Mouse (Mus musculus): ENCODE results near the gene Snx30. TPM values are rescaled to one million over a fixed set of nuclear protein-coding genes. Genes with fewer than 3 reads are reported as not detected.

Snx30 gene
- total RNA-seq (2023) = 10 to 100 TPM; 38.0 to 48.5 TPM

DNA sequence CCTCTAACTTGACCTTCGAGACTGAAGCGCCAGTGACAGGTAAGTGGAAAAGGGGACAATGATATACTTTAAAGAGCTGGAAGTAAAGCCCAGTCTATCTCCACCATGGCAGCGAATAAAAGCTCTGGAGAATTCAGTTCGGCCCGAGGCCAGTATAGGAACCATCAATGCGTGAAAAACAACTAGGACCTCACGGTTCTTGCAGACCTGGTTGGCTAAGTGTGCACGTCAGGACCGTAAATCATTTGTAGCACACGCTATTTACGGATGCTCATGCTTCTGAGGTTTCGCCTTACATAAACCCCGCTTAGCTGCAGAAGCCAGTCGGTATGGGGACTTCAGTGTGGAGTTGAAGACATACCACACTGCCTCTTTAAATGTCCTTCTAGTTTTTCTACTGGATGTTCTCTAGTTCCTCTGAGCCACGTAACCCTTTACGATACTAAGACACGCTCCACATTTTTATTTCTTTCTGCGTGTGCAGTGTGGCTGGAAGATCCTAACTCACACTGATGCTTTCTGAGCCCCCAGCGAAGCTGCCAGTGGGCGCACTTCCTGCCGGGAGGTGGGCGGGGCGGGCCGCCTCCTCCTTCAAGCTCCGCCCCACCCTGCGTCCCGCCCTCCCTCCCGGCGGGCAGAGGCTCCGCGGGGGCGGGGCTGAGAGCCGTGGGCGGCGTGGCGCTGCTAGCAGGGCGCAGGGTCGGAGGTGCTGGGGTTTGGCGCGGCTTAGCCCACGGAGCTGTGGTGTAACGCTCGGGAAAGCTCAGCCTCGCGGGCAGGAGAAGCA is at the start of gene Snx30:
Gene Snx30, plus strand, starts transcription at position 660 of the 787 bp plus-strand sequence.

DNA sequence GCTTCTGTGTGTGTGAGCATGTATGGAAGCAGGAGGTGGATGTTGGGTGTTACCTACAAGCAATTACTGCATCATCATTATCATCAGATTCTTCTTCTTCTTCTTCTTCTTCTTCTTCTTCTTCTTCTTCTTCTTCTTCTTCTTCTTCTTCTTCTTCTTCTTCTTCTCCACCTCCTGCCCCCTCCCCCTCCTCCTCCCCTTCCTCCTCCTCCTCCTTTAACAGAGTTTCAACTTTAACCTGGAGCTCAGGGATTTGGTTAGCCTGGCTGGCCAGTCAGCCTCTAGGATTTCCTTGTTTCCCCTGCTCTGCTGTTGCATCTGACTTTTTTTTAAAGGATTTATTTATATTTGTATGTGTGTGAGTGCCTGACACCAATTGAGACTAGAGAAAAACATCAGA is 4.2 kb upstream of the Snx30 start, which contains the start of gene Inip:
Gene Inip, minus strand, starts transcription at position 101 of the 400 bp plus-strand sequence.

DNA sequence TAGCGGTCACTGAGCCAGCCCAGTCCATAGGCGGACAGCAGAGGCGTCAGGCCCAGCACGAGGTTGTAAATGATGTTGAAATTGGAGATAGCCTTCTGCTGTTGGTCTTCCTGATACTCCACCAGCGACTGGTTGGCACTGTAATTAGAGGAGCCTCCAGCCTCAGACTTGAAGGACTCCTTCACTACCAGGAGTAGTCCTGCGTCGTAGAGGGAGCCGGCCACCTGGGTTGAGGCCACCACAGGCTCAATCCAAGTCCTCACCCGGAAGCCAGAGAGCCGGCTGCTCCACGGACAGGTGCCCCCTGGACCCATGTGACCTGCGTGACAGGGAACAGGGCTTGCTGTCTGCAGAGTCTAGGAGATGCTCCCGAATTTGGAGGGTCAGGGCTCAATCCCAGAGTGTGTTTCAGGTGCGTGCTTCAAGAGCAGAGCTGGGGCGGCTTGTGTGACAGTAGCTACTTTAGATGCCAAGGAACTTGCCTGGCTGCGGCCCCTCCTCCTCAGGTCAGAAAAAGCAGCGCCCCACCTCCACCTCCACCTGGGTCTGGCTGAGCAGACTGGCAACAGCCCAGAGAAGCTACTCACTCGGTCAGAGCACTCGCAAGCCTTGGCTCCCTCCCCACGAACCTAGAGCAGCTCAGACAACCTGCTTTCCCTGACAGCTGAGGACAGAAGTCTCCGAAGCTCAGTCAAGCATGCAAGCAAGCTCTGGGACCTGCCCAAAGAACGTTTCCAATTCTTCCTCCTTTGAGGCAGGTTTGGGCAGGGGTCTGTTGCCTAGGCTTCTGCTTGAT is 109.2 kb downstream of the Snx30 start, which contains the start of gene Slc46a2:
Gene Slc46a2, minus strand, starts transcription at position 449 of the 796 bp plus-strand sequence.

Other genes with a start within 250 kb of the Snx30 start
- 10 to 100 TPM; 13.2 to 15.9 TPM for gene Hsdl2, start 224.3 kb upstream of the Snx30 start, total RNA-seq (2023)
- 1 to 10 TPM; 4.0 to 4.3 TPM for gene E130308A19Rik, start 179.6 kb upstream of the Snx30 start, total RNA-seq (2023)
- 10 to 100 TPM; 29.7 to 31.8 TPM for gene Inip, start 4.3 kb upstream of the Snx30 start, total RNA-seq (2023)
- not detected for gene Slc46a2, start 109.2 kb downstream of the Snx30 start, total RNA-seq (2023)
- gene Mup4, start 154.9 kb downstream of the Snx30 start, total RNA-seq (2023) = not detected
- not detected for gene Mup6, start 158.5 kb downstream of the Snx30 start, total RNA-seq (2023)

All from monocyte, adult 59 days (primary cell).